Mouse (Mus musculus): ENCODE data around the gene Gtf3a.

DNA sequence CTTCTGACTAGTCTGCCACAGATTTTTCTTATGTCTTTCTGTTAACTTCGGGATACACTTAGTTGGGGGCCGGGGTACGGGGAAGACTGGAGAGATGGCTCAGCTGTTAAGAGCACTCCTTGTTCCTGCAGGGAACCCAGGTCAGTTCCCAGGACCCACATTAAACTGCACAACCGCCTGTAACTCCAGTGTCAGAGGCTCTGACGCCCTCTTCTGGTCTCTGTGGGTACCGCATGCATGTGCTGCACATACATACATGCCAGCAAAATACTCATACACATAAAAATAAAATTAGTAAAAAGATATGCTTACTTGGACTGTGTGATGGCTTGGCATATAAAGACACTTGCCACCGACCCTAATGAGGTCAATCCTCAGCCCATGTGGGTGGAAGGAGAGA is 48.4 kb downstream of the Gtf3a start:
- no peak for TF ChIP-seq CTCF (IDR thresholded peaks at IDR 0.05; ENCODE audit: extremely low read depth, insufficient read depth, insufficient read length, insufficient replicate concordance)
- no peak for TF ChIP-seq POLR2A (IDR thresholded peaks at IDR 0.05; ENCODE audit: low read depth, low read length)

Data from spleen, adult 2 months (tissue).